Mouse (Mus musculus) frontal cortex, postnatal 14 days (tissue): ENCODE measurements around the gene Ensa.
"Not testable (repeated sequence)": the region's sequence is repeated elsewhere in the genome, so short reads cannot be mapped to it uniquely, and the experiment has no call there.

ENCODE experiments used
- DNase-seq, 2 experiments: peaks; one replicate each; pipeline ENCODE4 v3.0.0; 2022; ENCODE audit warnings: low spot score in 2 of 2

Gene Ensa

DNA sequence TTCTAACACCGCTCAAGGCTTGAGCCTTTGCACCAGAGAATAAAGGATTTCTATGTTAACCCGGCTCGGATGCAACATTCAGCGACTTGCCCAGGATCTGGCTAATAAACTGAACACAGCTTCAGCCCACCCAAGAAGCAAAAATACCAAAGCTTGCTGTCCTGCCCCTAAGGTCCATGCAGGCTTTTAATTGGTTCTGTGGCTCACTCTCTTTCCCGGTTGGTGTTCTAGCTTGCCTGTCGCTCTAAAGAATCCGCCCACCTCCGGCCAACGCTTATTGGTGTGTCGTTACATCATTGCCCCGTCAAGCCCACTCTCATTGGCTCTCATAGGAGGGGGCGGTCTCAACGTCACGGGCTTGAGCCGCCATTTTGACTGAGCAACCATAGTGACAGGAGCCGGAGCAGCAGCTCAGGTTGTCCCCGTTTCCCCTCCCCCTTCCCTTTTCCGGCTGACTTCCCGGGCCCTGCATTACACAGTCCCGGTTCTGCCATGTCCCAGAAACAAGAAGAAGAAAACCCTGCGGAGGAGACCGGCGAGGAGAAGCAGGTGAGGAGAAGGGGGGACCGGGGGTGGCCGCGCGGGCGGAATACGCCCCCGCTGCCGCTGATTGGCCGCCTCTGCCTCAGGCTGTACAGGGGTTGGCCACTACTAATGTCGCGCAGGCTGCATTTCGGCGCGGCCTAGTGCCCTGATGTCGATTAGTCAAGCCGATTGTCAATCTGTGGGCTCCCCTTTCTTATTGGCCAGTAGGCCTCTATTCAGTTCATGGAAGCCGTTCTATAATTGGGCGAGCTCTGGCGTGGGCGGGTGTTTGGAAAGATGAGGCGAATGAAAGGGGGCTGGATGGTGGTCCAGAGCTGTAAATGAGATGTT, at the start of gene Ensa:
Gene Ensa, plus strand, starts transcription at position 366 of the 876 bp plus-strand sequence.
- peak; percentile 97 to 99 for DNase-seq

DNA sequence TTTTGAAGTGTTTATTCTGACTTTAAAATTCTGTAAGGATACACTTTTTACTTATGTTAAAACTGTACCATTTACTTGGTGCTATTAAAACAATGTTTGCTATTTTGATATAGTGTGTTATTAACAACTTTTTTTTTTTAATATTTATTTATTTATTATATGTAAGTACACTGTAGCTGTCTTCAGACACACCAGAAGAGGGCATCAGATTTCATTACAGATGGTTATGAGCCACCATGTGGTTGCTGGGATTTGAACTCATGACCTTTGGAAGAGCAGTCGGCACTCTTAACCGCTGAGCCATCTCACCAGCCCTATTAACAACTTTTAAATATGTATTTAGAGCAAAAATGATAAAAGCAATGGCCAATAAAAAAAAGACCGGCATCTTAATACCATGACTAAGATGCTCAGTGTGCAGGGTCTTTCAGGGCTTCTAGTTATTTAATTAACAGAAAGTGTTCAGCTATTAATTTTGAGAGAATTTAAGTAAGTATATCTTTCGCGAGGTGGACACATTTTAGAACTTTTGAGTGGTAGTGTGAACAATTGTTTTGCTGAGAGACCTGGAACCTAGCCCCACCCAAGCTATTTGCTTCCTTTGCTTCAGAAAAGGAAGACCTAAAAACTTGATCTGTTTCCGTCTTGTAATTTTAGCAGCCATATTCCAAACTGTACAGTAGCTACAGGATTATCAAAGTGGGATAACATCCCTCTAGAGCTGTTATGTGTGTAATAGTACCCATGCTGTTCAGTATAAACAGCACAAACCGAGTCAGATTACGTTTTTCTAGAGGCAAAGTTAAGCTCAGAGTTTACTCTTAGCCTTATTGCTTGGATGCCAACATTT, 36.8 kb upstream of the Ensa start:
- DNase-seq: no peak

- peak; percentile 93 to 96 for DNase-seq
These were observed 36.1 kb upstream of the Ensa start, which contains the start of gene Golph3l for GRCm38 (mm10) chr3:95588604-95589086. Gene Golph3l, plus strand, starts transcription at chr3:95588934.

DNA sequence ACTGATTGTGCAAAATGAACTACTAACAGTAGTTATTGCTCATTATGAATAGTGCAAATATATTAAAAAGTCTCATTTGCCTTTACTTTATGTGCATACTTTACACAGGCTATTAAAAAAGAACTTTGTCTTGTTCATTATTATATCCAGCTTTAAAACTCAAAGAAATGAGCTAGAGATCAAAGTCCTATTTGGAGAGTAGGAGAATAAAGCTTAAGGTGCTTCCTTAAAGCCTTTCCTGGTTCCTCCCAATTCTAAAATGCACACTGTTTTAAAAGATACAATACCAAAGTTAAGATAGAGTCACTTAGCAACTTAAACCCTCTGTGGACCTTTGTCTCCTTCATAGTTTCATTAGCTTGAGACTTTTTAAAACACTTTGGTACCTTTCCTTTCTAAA, 26.1 kb upstream of the Ensa start:
- no peak for DNase-seq

DNA sequence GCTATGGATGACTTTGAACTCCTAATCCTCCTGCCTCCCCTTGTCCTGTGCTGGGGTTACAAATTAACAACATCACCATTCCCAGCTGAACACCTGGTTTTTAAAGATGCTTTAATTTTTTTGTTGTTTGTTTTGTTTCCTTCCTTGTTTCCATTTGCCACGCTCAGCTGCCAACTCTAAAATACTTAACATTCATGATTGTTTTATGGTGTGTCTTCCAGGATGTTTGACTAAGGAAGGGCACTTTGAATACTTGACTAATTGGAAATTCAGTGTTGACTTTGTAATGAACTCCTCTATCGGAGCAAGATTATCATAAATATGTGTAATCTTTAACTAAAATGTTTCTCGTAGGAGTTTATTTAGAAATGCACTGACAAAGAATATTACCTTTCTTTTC, 23.5 kb upstream of the Ensa start:
- DNase-seq: no peak

- DNase-seq: no peak
These were observed 18.7 kb upstream of the Ensa start for GRCm38 (mm10) chr3:95606096-95606495.

- no peak for DNase-seq
These were observed 15.6 kb upstream of the Ensa start for GRCm38 (mm10) chr3:95609195-95609594.

DNA sequence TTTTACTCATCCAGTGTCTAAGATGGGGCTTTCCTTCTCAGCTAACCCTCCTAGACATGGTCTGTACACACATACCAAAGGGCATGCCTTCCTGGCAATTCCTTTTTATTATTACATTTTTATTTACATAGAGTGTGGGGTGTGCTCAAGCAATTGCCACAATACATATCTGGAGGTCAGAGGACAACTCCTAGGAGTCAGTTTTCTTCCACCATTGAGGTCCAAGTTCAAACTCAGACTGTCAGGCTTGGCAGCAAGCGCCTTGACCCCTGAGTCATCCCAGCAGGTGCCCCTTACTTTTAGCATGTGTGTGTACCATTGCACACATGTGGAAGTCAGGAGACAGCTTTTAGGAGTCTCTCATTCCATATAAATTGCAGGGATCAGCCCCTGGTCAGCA, 10.8 kb upstream of the Ensa start:
- no peak for DNase-seq

- no peak for DNase-seq
These were observed 6.3 kb upstream of the Ensa start for GRCm38 (mm10) chr3:95618511-95618910.

GRCm38 (mm10) chr3:95621241-95621640, 3.6 kb upstream of the Ensa start:
- no peak for DNase-seq

GRCm38 (mm10) chr3:95622421-95622820, 2.4 kb upstream of the Ensa start:
- not testable (repeated sequence) for DNase-seq

GRCm38 (mm10) chr3:95623551-95623950, 1.2 kb upstream of the Ensa start:
- no peak for DNase-seq

GRCm38 (mm10) chr3:95623991-95624515, 740 bp upstream of the Ensa start:
- DNase-seq: not testable (repeated sequence)

GRCm38 (mm10) chr3:95627763-95628162, 3.0 kb downstream of the Ensa start:
- peak; percentile 53 to 61 for DNase-seq

DNA sequence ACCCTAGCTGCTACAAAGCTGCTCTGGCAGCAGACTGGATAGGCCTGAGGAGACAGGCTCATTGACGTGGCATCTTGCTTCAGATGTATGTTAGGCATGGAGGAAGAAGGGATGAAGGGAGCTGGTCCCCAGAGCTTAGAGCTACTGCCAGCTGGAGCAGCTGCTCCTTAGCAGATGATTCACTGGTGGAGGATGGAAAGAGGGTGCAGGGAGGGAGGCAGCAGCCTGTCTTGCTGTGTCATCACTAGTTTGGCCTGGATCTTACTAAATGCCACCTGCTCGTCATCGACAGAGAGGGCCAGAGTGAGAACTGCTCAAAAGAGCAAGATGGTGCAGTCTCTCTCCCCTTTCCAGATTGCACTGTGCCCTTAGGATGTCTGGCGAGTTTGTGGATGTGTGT, 5.0 kb downstream of the Ensa start:
- DNase-seq: peak; percentile 33 to 51

GRCm38 (mm10) chr3:95630856-95631255, 6.1 kb downstream of the Ensa start:
- no peak for DNase-seq

GRCm38 (mm10) chr3:95631304-95631703, 6.5 kb downstream of the Ensa start:
- DNase-seq: no peak

GRCm38 (mm10) chr3:95632648-95633588, 8.1 kb downstream of the Ensa start:
- no peak for DNase-seq

DNA sequence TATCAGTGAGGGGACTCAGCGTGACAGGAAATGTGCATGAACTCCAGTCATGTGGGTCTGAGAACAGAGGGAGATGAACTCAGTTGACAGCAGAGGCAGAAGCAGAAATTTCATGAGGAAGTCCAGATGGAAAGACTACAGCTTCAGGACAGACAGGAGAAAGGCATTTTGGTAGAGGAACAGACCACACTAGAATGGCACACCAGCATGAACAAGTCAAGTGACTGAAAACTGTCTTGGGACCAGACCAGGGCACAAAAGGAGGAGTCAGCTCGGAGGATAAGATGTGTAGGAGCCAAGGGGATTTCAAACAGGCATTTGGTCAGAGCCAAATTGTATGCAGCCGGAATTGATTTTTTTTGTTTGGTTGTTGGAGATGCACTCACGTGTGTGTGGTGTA, 10.8 kb downstream of the Ensa start:
- DNase-seq: no peak

GRCm38 (mm10) chr3:95636072-95636471, 11.3 kb downstream of the Ensa start:
- no peak for DNase-seq

GRCm38 (mm10) chr3:95639694-95640093, 14.9 kb downstream of the Ensa start:
- no peak for DNase-seq
